Mouse (Mus musculus): ENCODE data around the gene Ttll2. TPM values are rescaled to one million over a fixed set of nuclear protein-coding genes. Genes with fewer than 3 reads are reported as not detected.
"Not testable (repeated sequence)": the region's sequence is repeated elsewhere in the genome, so short reads cannot be mapped to it uniquely, and the experiment has no call there.

The Ttll2 gene
- polyA plus RNA-seq, 1 experiment from 2014 or later = not detected

DNA sequence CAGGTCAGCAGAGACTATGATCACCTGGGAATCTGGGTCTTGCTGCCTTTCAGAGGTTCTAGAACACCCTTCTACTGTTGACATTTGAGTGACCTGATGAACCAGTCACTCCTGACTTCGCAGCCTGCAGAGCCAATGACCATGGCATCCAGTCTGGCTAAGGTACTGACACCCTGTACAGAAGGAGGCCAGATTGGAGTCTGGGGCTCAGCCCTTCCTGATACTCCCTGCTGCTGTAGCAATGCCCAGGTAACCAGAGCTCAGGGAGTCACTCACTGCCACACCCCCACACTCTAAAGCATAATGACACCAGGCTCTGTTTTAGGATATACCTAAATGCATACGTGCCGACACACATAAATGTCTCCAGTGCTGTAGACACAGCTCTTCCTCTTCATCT lies 30.2 kb upstream of the Ttll2 start:
- H3K4me3 ChIP-seq; H3K36me3 ChIP-seq; H3K9me3 ChIP-seq (replicated peaks); DNase-seq (ENCODE audit: low spot score); H3K27me3 ChIP-seq (ENCODE audit: low read depth, poor library complexity, severe bottlenecking); H3K27ac ChIP-seq; H3K4me1 ChIP-seq: not testable (repeated sequence)
- 89% methylated on average over 1 of the region's 3 CpGs for WGBS

DNA sequence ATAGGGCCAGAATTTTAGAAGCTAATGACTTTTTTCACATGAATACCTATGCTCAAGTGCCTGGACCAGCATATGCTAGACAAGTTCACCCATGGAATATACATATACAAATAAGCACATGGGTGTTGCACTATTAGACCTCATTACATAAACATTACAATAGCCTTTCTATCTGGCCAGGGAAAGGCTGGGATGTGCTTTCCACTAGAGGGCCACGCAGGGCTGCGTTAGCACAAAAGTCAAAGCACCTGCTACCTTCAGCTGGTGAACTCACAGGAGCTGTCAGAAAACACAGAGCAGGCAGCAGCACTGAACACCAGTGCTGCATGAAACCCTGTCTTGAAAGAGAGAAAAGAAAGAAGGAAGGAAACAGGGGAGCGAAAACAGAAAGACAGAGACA lies 25.4 kb upstream of the Ttll2 start:
- H3K9me3 ChIP-seq (replicated peaks); H3K36me3 ChIP-seq; H3K27ac ChIP-seq; H3K27me3 ChIP-seq (ENCODE audit: low read depth, poor library complexity, severe bottlenecking); H3K4me1 ChIP-seq; DNase-seq (ENCODE audit: low spot score); H3K4me3 ChIP-seq: not testable (repeated sequence)
- 70% methylated on average over 3 of the region's 3 CpGs for WGBS

DNA sequence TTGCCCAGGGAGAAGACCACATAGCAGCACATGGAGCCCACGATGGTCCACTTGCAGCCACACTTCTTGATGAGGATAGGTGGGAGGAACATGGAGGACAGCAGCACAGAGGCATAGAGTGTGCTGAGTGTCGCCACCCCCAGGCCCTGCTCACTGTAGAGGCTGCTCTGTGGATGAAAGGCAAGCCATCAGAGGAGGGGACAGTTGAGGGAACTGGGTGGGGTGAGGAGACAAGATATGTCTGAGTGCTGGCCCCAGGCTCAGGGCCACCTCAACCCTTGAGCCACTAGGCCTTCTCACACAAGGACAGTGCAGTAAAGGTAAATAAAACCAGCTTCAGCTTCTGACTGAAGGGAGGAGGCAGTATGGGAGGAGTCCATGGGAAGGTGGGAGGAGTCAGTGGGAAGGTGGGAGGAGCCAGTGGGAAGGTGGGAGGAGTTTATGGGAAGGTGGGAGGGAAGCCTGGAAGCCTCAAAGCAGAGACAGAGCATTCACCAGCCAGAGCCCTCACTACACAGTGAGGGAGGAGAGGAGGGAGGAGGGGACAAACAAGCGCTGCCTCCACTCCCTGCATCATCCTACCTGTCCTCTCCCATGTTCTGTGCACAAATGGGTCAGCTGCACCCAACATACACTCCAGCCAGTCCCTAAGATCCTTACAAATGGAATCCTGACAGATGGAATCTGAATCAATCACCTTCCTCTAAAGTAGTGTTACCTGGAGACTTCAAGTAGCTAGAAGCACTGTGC lies 24.6 kb upstream of the Ttll2 start:
- not testable (repeated sequence) for H3K36me3 ChIP-seq; H3K27me3 ChIP-seq (ENCODE audit: low read depth, poor library complexity, severe bottlenecking); H3K27ac ChIP-seq; H3K4me1 ChIP-seq; H3K9me3 ChIP-seq (replicated peaks); H3K4me3 ChIP-seq; DNase-seq (ENCODE audit: low spot score)
- 88% methylated on average over 1 of the region's 3 CpGs for WGBS

DNA sequence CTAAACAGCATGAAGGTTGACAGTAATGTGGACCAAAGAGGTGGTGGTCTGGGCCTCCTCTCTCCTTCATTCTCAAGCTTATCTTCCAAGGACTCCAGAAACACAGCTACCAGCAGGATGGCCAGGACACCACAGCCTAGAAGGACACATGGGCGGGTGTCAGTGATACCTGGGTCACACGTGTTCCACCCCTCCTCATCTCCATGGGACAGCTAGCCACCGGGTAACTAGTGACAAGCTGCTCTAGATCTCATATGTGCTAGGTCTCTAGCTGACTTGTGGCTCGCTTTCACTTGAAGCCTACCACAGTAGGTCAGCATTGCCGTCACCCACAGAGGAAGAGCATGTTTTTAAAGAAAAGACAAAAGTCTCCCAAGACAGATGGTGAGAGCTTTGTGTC lies 19.4 kb upstream of the Ttll2 start, which contains the start of gene Gm49630:
Gene Gm49630, minus strand, starts transcription at position 101 of the 400 bp plus-strand sequence.
- not testable (repeated sequence) for DNase-seq (ENCODE audit: low spot score); H3K27ac ChIP-seq; H3K27me3 ChIP-seq (ENCODE audit: low read depth, poor library complexity, severe bottlenecking); H3K9me3 ChIP-seq (replicated peaks); H3K36me3 ChIP-seq; H3K4me1 ChIP-seq; H3K4me3 ChIP-seq
- WGBS = 90% methylated on average over 2 of the region's 5 CpGs

DNA sequence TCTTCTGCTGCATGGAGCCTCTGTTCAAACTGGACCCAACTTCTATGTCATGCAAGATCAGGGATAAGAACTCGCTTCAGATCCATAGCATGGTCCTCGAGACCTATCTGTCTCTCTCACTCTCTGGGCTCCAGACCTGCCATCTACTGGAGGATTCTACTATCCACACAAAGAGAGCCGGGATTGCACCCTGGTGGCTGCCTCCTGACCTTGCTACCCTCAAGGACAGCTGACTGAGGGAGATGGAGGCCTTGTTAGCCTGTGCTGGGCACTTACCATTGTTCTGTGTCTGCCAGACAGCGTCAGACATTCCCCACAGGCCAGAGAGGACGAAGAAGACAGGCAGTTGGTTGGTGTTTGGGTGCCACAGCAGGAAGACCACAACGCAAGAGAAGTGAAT lies 16.9 kb upstream of the Ttll2 start:
- not testable (repeated sequence) for H3K27ac ChIP-seq; H3K4me3 ChIP-seq; H3K9me3 ChIP-seq (replicated peaks); H3K4me1 ChIP-seq; H3K27me3 ChIP-seq (ENCODE audit: low read depth, poor library complexity, severe bottlenecking); H3K36me3 ChIP-seq; DNase-seq (ENCODE audit: low spot score)
- 82% methylated on average over 6 of the region's 6 CpGs for WGBS

DNA sequence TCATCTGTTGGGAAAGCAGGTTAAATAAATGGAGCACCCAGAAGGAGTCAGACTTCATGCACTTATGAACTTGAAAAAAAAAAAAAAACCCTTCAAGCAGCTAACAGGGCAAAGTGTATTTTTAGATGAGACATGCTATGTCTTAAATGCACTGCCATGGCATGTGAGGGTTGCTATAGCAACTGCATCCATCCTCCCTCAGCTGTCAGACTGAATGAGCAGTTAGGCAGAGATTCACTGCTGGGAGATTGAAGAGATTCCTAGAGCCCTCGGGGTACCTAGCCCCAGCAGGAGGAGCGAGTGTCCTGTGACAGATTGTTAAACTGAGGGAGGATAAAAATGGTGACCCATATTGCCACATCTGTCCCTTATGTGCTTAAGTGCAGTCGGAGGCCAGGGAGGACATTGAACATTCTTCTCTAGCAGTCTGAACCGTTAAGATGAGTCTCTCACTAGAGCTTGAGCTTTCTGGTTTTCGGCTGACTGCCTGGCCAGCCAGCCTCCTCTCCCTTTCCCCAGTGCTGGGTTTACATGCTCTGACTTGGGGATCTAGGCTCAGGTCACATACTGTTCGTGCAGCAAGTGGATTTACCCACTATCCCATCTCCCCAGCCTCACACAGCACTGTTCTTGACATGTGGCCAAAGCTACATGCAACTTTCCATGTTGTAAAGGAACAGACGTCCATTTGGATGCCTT lies 14.3 kb upstream of the Ttll2 start:
- H3K36me3 ChIP-seq; DNase-seq (ENCODE audit: low spot score); H3K27ac ChIP-seq; H3K27me3 ChIP-seq (ENCODE audit: low read depth, poor library complexity, severe bottlenecking); H3K4me1 ChIP-seq; H3K4me3 ChIP-seq; H3K9me3 ChIP-seq (replicated peaks): not testable (repeated sequence)
- WGBS = 68% methylated on average over 5 of the region's 7 CpGs

DNA sequence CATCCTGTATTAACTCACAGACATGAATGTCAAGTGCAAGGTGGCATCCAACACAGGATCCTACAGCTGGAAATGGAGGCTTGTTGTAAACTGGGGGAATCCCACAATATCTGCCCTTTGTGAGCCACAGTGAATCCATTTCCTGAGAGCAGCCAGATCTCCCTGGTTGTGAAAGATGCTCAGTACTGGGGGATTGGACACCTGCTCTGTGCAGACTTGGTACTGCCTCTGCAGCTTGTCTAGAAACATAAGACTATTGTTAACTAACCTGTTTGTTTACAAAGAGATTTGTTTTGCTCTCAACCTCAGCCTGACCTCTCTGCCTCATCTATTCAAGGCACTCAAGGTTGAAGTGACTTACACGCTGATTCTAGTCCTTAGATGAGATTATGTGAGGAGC lies 13.8 kb upstream of the Ttll2 start:
- DNase-seq (ENCODE audit: low spot score); H3K4me3 ChIP-seq; H3K9me3 ChIP-seq (replicated peaks); H3K27ac ChIP-seq; H3K36me3 ChIP-seq; H3K4me1 ChIP-seq; H3K27me3 ChIP-seq (ENCODE audit: low read depth, poor library complexity, severe bottlenecking): not testable (repeated sequence)
- no CpG with 5 or more reads among the region's 1 CpGs for WGBS

DNA sequence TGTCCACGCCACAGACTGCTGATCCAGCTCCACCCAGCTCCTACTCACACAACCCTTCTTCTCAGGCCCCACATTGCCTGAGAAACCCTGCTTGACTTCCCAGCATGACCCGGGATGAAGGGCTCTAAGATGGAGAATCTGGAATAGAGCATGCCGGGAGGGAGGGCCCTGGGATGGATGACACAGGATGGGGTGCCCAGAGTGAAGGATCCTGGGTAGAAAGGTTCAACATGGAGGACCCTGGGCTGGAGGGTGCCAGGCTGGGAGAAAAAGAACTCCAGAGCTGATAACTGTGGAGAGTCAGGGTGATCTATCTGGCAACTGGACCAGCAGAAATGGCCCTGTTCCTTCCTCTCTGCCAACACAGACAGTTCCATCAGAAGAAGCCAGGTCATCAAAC lies 13.1 kb upstream of the Ttll2 start:
- not testable (repeated sequence) for H3K27ac ChIP-seq; H3K4me1 ChIP-seq; H3K4me3 ChIP-seq; H3K9me3 ChIP-seq (replicated peaks); DNase-seq (ENCODE audit: low spot score); H3K36me3 ChIP-seq; H3K27me3 ChIP-seq (ENCODE audit: low read depth, poor library complexity, severe bottlenecking)
- WGBS = no CpG with 5 or more reads among the region's 3 CpGs

DNA sequence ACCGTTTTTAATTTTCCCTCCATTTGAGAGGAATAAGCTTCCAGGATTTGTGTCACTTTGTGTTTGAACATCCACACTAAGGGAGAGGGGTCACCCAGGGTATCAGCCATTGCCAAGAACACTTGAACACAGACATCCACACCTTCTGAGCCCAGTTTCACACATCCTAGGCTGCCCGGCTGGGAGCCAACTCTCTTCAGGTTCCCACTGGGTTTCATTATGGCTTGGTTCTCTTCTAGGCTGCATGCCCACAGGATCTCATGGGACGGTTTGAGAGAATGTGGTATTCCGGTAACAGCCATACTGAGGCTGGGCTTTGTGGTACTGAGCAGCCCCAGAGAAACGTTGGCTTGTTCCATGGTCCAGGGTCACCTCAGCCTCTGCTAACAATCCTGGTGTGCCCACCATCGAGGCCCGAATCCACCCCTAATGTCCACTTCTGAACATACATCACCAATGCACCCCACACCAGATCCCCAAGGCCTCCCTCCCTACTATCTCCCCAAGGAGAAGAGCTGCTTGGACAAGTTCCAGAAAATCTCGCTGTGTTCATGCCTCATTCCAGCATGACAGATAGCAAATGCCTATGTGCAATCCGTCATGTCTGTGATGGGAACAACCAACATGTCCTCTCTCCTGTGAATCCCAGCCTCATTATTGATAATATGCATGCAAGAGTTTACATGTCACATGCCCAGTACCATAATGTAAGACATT lies 8.4 kb upstream of the Ttll2 start:
- not testable (repeated sequence) for H3K36me3 ChIP-seq; H3K4me1 ChIP-seq; H3K4me3 ChIP-seq; H3K9me3 ChIP-seq (replicated peaks); H3K27ac ChIP-seq; DNase-seq (ENCODE audit: low spot score); H3K27me3 ChIP-seq (ENCODE audit: low read depth, poor library complexity, severe bottlenecking)
- 90% methylated on average over 9 of the region's 9 CpGs for WGBS

DNA sequence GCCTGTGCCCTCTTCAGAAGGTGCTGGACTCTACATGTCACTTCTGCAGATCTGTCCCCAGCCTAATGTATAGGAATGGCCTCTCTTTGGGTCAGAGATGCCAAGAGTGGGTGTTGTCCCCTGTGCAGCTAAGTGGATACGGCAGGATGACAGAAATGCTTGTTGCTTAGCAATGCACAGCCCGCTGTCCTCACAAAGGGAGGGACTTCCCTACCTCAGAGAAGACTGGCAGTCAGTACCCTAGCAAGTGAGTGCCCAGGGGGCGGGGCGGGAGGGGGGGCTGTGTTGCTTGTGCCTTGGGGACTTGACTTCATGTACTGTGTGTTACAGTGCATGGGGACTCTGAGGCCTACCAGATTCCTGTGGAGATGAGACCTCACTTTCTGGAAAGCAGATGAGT lies 7.3 kb upstream of the Ttll2 start:
- not testable (repeated sequence) for H3K4me1 ChIP-seq
- WGBS = 90% methylated on average over 4 of the region's 4 CpGs

DNA sequence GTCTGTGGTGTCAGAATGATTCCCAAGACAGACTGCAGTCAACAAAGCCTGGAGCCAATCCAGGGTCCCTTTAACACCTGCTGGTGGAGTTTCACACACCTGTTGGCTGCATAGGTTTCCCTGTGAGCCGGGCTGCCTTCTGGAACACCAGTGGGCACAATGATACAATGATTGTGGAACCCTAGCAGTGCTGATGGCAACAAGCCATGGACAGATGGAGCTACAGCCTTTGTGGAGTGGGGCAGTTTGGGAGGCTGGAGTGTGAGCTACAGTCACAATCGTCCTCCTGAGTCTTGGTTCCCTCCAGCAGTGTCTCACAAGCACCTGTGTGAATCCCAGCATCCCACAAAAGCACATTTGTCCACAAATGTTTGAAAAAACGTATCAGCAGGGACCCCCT lies 3.7 kb downstream of the Ttll2 start:
- not testable (repeated sequence) for H3K4me1 ChIP-seq; H3K9me3 ChIP-seq (replicated peaks); H3K27ac ChIP-seq; DNase-seq (ENCODE audit: low spot score); H3K4me3 ChIP-seq; H3K36me3 ChIP-seq; H3K27me3 ChIP-seq (ENCODE audit: low read depth, poor library complexity, severe bottlenecking)
- WGBS = 92% methylated on average over 2 of the region's 3 CpGs

More for the DNA sequence above, 7.3 kb upstream of the Ttll2 start:
- H3K9me3 ChIP-seq (replicated peaks); H3K36me3 ChIP-seq; H3K4me3 ChIP-seq; H3K27ac ChIP-seq; H3K27me3 ChIP-seq (ENCODE audit: low read depth, poor library complexity, severe bottlenecking); DNase-seq (ENCODE audit: low spot score): not testable (repeated sequence)

DNA sequence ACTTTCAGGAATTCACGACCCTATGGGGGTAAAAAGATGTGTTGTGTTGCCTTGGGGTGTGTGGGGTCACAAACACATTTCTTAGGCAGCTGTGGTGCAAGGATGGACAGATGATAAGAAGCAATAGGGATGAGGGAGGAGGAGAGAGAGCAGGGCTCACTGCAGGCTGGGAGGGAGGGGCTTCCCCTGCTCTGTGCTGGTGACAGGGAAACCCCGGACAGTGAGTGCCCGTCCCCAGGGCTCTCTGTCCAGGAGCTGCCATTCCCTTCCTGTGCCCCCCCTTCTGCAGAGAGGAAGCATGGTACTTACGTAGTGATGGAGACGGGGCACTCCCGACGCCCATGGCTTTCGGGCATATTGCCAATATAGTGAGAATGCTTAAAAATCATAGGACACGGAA lies 15.1 kb downstream of the Ttll2 start:
- H3K4me3 ChIP-seq; H3K36me3 ChIP-seq; H3K27ac ChIP-seq; H3K4me1 ChIP-seq; H3K9me3 ChIP-seq (replicated peaks); H3K27me3 ChIP-seq (ENCODE audit: low read depth, poor library complexity, severe bottlenecking); DNase-seq (ENCODE audit: low spot score): not testable (repeated sequence)
- WGBS = 72% methylated on average over 9 of the region's 9 CpGs

DNA sequence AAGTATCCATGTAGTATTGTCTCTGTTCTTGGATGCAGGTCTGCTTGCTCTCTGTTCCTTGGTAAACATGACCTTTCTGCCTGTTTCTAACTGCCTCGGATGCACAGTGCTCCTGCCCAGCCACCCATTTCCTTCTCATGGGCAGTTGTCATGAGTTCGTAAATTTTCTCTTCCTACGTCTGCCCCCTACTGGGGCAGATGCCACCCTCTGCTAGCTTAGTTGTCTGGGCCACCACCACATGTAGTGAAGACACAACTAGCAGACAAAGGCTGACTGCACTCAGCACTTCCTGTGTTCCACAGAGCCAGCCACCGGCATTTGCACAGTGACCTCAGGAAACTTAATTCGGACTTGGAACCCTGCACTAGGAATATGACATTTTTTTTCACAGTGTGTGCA lies 19.8 kb downstream of the Ttll2 start:
- WGBS = 84% methylated on average over 4 of the region's 5 CpGs
- H3K4me1 ChIP-seq; H3K36me3 ChIP-seq; H3K4me3 ChIP-seq; H3K27ac ChIP-seq; DNase-seq (ENCODE audit: low spot score); H3K27me3 ChIP-seq (ENCODE audit: low read depth, poor library complexity, severe bottlenecking); H3K9me3 ChIP-seq (replicated peaks): not testable (repeated sequence)
